Mouse (Mus musculus) forebrain, embryonic 15.5 days (tissue): ENCODE measurements at regions not wholly inside any gene's neighbourhood (a gene's known extent, or its start where the extent isn't known, plus 50 kb on each side); places are given as distances from the start of the nearest gene placed in this dataset.

Experiments used
- ATAC-seq: fragments of 200-750 bp; cut with Nextera tagmentation; replicated peaks from 2 replicates; pipeline ENCODE4 v1.8.0; 2017; ENCODE audit warnings: mild to moderate bottlenecking, moderate TSS enrichment, moderate library complexity
- H3K27ac ChIP-seq: fragments of 300-500 bp; sonication (generic); replicated peaks from 2 replicates; pipeline ENCODE4 v1.5.1; 2015; ENCODE audit warnings: mild to moderate bottlenecking, inconsistent platforms
- H3K27me3 ChIP-seq: fragments of 300-500 bp; sonication (generic); 2 replicates; pipeline ENCODE4 v1.6.1; 2015; ENCODE audit warnings: inconsistent platforms
- H3K36me3 ChIP-seq: fragments of 300-500 bp; sonication (generic); 2 replicates; pipeline ENCODE4 v1.6.1; 2015; ENCODE audit warnings: mild to moderate bottlenecking, inconsistent platforms
- H3K4me1 ChIP-seq: fragments of 300-500 bp; sonication (generic); 2 replicates; pipeline ENCODE4 v1.6.1; 2015; ENCODE audit warnings: inconsistent platforms
- H3K4me2 ChIP-seq: fragments of 300-500 bp; sonication (generic); replicated peaks from 2 replicates; pipeline ENCODE4 v1.6.1; 2015; ENCODE audit warnings: mild to moderate bottlenecking, inconsistent platforms
- H3K4me3 ChIP-seq: fragments of 300-500 bp; sonication (generic); 2 replicates; pipeline ENCODE4 v1.5.1; 2015; ENCODE audit warnings: mild to moderate bottlenecking, inconsistent platforms
- H3K9ac ChIP-seq: fragments of 300-500 bp; sonication (generic); replicated peaks from 2 replicates; pipeline ENCODE4 v1.6.1; 2015; ENCODE audit warnings: mild to moderate bottlenecking, inconsistent platforms
- H3K9me3 ChIP-seq: fragments of 300-500 bp; sonication (generic); 2 replicates; pipeline ENCODE4 v1.6.1; 2016; ENCODE audit warnings: inconsistent platforms
- WGBS: fragments of 180-500 bp; shearing (Covaris S2); methylation state at CpG from one replicate; pipeline ENCODE4 v1.1.7; 2015; ENCODE audit warnings: mixed read lengths; 5-methylcytosine and 5-hydroxymethylcytosine counted together

DNA sequence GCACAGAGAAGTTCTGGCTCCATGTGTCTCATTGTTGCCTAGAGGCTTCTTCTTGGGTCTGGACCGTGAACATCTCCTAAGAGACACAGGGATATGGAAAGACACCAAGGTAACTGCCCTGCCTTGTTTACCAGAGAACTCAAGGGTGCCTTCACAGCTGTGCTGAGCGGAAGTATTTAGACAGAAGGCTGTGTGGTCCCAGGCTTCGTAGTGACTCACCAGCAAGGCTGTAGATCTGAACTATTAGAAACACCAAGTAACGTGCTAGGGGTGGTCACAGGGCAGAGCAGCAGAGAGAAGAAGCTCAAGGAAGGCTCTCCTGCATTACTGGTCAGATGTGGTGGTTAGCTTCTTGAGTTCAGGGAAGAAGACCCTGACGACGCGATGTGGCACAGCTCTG is 51.6 kb upstream of the Lpp start:
- no peak for ATAC-seq
- no peaks in the 10 kb centered on the region for H3K4me1 ChIP-seq
- H3K4me2 ChIP-seq: no peak overlapping the region
- no peak overlapping the region for H3K27ac ChIP-seq
- H3K4me3 ChIP-seq: no peak overlapping the region
- WGBS: 92% methylated on average over 7 of the region's 7 CpGs
- no peaks in the 10 kb centered on the region for H3K36me3 ChIP-seq
- H3K9me3 ChIP-seq: no peaks in the 10 kb centered on the region
- no peak overlapping the region for H3K9ac ChIP-seq
- no peaks in the 10 kb centered on the region for H3K27me3 ChIP-seq

DNA sequence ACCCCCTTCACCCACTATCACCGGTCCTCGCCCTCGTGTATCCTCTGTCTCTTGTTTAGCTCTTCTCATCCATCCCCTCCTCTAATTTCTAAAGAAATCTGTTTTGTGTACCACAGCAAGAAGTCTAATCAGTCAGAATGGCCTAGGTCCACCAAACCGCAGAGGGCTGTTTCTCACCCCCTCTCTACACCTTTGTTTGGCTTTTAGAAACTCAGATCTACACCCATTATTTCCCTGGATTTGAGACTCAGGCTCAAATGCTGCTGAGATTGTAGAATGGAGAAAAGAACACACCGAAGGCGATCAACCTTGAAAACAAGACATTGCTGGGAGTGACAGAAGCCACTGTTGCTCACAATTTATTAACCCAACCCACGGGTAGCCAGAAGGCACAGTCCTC is 52.7 kb upstream of the Lpp start:
- Histone ChIP-seq H3K27ac (no peak overlapping the region), H3K27me3 (no peaks in the 10 kb centered on the region), H3K9me3 (no peaks in the 10 kb centered on the region), H3K9ac (no peak overlapping the region), H3K4me3 (no peak overlapping the region), H3K36me3 (no peaks in the 10 kb centered on the region), H3K4me1 (no peaks in the 10 kb centered on the region), H3K4me2 (no peak overlapping the region)
- 55% methylated on average over 7 of the region's 7 CpGs for WGBS
- ATAC-seq: no peak

- ATAC-seq: no peak
- H3K4me2 ChIP-seq: no peak overlapping the region
- H3K36me3 ChIP-seq: no peaks in the 10 kb centered on the region
- no peaks in the 10 kb centered on the region for H3K4me1 ChIP-seq
- WGBS: 55% methylated on average over 10 of the region's 10 CpGs
- H3K9me3 ChIP-seq: no peaks in the 10 kb centered on the region
- H3K9ac ChIP-seq: no peak overlapping the region
- no peak overlapping the region for H3K4me3 ChIP-seq
- H3K27ac ChIP-seq: no peak overlapping the region
- H3K27me3 ChIP-seq: no peaks in the 10 kb centered on the region
Observed at GRCm38 (mm10) chr16:24339320-24340265, 53.7 kb upstream of the Lpp start.

DNA sequence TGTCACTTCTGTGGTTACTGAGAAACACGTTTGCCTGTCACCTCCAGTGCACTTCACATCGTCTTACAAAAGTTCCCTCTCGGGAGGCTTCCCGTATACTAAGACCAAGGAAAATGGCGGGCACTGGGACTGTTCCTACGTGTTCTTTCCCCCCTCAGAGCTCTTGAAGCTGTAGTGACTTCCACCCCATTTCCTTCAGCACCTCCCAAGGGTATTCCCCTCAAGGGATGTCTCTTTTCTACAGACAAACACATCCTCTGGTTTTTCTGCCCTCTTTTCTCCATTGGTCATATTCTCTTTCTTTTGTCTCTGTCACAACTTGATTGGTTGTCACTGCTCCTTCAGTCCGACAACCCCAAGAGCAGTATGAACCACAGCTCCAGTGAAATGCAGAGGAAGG is 54.9 kb upstream of the Lpp start:
- 91% methylated on average over 7 of the region's 7 CpGs for WGBS
- Histone ChIP-seq H3K27me3 (no peaks in the 10 kb centered on the region), H3K4me3 (no peak overlapping the region), H3K27ac (no peak overlapping the region), H3K36me3 (no peaks in the 10 kb centered on the region), H3K9ac (no peak overlapping the region), H3K9me3 (no peaks in the 10 kb centered on the region), H3K4me1 (no peaks in the 10 kb centered on the region), H3K4me2 (no peak overlapping the region)
- no peak for ATAC-seq

GRCm38 (mm10) chr16:24334389-24334788 is 58.9 kb upstream of the Lpp start:
- no peak for ATAC-seq
- Histone ChIP-seq H3K4me3 (no peak overlapping the region), H3K9me3 (no peaks in the 10 kb centered on the region), H3K4me1 (no peaks in the 10 kb centered on the region), H3K27ac (no peak overlapping the region), H3K27me3 (no peaks in the 10 kb centered on the region), H3K4me2 (no peak overlapping the region), H3K36me3 (no peaks in the 10 kb centered on the region), H3K9ac (no peak overlapping the region)
- WGBS: 92% methylated on average over 2 of the region's 2 CpGs

DNA sequence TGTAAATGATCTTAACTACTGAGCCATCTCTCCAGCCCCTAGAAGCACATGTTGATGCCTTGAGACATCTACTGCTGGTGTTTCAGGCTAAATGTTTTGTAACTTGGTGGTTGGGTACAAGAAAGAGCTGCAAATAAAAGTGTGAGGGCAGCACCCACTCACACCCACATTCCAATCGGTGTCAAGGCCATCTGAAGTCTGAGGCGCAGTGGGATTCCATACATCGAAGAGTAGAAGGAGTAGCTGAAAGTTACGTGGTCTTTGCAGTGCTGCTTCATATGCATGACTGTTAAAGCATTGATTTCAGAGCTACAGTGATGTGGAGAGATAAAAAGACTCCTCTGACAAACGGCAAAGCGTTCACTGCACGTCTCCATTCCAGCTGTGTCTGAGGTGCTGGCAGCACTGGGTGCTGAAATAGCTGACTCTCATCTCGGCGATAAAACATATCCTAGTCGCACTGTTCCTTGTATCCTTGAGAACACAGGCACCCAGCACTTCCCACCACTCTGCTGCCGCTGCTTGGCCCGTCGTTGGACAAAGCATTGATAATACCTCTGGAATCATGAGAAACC is 61.8 kb upstream of the Lpp start:
- ATAC-seq: no peak
- 90% methylated on average over 13 of the region's 13 CpGs for WGBS
- H3K4me3 ChIP-seq: no peak overlapping the region

DNA sequence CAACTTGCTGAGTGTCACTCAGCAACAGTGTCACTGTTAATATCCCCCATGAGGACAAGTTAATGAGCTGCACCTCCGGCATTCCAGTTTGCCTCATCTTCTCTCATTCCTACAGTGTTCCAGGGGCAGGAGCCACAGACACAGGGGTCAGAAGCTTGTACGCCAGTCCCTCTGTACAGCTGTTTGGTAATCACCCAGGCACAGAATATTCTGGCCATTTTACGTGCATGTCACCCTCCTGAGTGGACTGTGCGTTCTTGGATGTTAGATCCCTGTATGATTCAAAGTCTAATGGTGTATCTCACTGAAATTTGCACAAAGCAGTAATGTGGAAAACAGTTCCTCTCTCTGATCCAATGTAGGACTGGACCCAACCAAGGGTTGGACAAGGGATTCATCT is 66.7 kb upstream of the Lpp start:
- Histone ChIP-seq H3K4me2 (no peak overlapping the region), H3K9me3 (no peaks in the 10 kb centered on the region), H3K27ac (no peak overlapping the region), H3K4me3 (no peak overlapping the region), H3K36me3 (no peaks in the 10 kb centered on the region), H3K27me3 (no peaks in the 10 kb centered on the region), H3K4me1 (no peaks in the 10 kb centered on the region), H3K9ac (no peak overlapping the region)
- WGBS: 90% methylated on average over 4 of the region's 4 CpGs
- ATAC-seq: no peak

More for the DNA sequence above, 61.8 kb upstream of the Lpp start:
- no peak overlapping the region for H3K9ac ChIP-seq
- H3K27ac ChIP-seq: no peak overlapping the region
- H3K36me3 ChIP-seq: no peaks in the 10 kb centered on the region
- no peaks in the 10 kb centered on the region for H3K4me1 ChIP-seq
- no peaks in the 10 kb centered on the region for H3K9me3 ChIP-seq
- no peaks in the 10 kb centered on the region for H3K27me3 ChIP-seq
- no peak overlapping the region for H3K4me2 ChIP-seq

GRCm38 (mm10) chr16:24326046-24326445 is 67.3 kb upstream of the Lpp start:
- WGBS: 87% methylated on average over 5 of the region's 5 CpGs
- H3K4me3 ChIP-seq: no peak overlapping the region

DNA sequence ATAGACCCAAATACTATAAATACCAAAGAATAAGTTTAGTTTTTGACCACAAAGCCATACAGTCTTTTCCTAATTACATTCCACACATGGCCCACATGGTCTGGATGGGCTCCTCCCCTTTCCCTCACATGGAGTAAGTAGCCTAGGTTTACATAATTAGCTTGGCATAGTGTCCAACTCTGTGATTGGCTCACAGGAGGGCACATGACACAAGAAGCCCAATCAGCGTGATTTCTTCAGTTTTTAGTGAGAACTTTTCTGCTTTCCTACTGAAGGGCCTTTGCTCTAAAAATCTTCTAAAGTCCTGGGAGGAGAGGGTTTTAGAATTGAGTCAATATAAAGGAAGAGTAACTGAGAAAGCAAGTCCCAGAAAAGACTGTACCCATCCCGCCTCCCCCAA is 68.4 kb upstream of the Lpp start:
- WGBS: 95% methylated on average over 2 of the region's 2 CpGs
- Histone ChIP-seq H3K4me2 (no peak overlapping the region), H3K27me3 (no peaks in the 10 kb centered on the region), H3K9me3 (no peaks in the 10 kb centered on the region), H3K4me3 (no peak overlapping the region), H3K27ac (no peak overlapping the region), H3K36me3 (no peaks in the 10 kb centered on the region), H3K9ac (no peak overlapping the region), H3K4me1 (no peaks in the 10 kb centered on the region)
- ATAC-seq: no peak

More at GRCm38 (mm10) chr16:24326046-24326445, 67.3 kb upstream of the Lpp start:
- Histone ChIP-seq H3K27ac (no peak overlapping the region), H3K4me2 (no peak overlapping the region), H3K9ac (no peak overlapping the region), H3K27me3 (no peaks in the 10 kb centered on the region), H3K9me3 (no peaks in the 10 kb centered on the region), H3K36me3 (no peaks in the 10 kb centered on the region), H3K4me1 (no peaks in the 10 kb centered on the region)
- ATAC-seq: no peak

DNA sequence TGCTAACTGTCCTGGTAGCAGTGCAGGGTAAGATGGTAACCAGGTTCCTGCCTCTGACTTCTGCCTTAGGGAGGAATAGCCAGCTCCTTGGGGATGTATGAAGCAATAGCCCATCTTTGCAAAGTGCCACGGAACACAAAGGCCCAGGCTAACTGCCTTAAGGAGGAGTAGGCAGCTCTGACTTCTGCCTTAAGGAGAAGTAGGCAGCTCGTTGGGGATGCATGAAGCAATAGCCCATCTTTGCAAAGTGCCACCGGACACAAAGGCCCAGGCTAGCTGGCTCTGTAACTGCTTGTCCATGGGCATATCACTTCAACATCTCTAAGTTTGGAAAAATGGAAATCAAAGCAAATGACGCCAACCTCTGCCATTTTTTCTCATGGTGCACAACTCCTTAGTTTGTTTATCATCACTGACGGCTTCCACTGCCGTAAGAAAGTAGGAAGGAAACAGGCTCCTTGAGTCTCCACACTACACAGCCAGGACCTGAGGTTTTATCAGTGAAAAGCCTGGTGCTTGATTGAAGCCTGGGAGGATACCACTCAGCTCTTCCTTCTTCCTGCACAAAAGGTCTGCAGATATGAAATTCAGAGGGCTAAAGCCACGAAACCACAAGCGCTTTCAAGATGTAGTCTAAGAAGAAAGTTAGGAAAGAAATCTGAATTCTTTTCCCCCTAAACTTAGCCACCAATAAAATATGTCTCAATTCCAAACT is 74.4 kb upstream of the Lpp start:
- Histone ChIP-seq H3K4me3 (no peak overlapping the region), H3K27me3 (no peaks in the 10 kb centered on the region), H3K27ac (no peak overlapping the region), H3K4me1 (no peaks in the 10 kb centered on the region), H3K4me2 (no peak overlapping the region), H3K9me3 (no peaks in the 10 kb centered on the region), H3K36me3 (no peaks in the 10 kb centered on the region), H3K9ac (no peak overlapping the region)
- WGBS: 89% methylated on average over 8 of the region's 8 CpGs
- no peak for ATAC-seq

- WGBS: 84% methylated on average over 7 of the region's 7 CpGs
- no peak overlapping the region for H3K27ac ChIP-seq
- no peak overlapping the region for H3K9ac ChIP-seq
- H3K36me3 ChIP-seq: no peaks in the 10 kb centered on the region
- H3K4me2 ChIP-seq: no peak overlapping the region
- no peaks in the 10 kb centered on the region for H3K9me3 ChIP-seq
- H3K27me3 ChIP-seq: no peaks in the 10 kb centered on the region
- ATAC-seq: no peak
- H3K4me3 ChIP-seq: no peak overlapping the region
- H3K4me1 ChIP-seq: no peaks in the 10 kb centered on the region
Observed at GRCm38 (mm10) chr16:24313544-24314326, 79.6 kb upstream of the Lpp start.

DNA sequence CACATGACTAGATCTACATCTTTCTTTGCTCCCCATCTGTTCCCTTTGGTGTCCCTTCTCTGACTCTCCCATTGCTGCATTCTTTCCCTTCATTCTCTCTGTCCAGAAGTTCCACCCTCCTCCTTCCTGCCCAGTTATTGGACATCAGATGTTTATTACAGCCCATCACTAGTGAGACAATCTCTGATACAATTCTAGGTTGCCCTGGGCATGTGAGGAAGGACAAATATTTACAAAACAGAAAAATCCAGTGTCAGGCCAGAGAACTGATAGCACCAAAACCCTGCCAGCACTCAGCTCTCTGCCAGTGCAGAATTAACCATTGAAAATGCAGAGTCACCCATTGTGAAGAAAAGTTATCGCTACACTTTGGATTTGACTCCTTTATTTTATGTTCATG is 87.9 kb upstream of the Lpp start:
- no peak overlapping the region for H3K4me2 ChIP-seq
- no peak overlapping the region for H3K27ac ChIP-seq
- no peaks in the 10 kb centered on the region for H3K4me1 ChIP-seq
- H3K27me3 ChIP-seq: no peaks in the 10 kb centered on the region
- 100% methylated on average over 1 of the region's 1 CpGs for WGBS
- no peaks in the 10 kb centered on the region for H3K9me3 ChIP-seq
- no peak for ATAC-seq
- H3K9ac ChIP-seq: no peak overlapping the region
- H3K4me3 ChIP-seq: no peak overlapping the region
- no peaks in the 10 kb centered on the region for H3K36me3 ChIP-seq
